In the genomic region with DNA sequence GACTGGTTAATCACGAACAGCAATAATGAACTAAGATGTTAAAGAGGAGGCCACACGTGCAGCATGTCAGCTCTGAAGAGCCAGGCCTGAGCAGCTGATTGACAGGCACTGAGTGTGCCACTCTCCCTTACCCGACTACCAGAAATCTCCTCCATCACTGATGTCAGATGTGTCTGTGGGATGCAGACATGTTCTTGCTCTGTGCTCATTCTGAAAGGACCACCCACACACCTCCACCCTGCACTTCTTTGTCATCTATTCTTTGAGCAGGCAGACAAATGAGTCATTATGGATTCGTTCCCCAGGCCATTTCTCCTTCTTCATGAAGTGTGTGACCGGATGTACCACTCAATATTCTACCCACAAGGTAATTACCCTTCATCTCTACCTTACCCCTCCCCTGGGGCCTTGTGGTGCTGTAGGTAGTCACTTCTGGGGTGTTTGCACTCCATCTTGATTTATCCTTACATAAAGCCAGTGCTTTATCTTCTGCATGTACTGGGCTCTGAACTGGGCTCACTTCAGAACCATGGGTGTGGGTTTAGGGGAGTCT, we compare ENCODE assay signal across 19 mouse cellular contexts.
DNase-seq lines count a peak whose midpoint lies in the region; ATAC-seq and TF ChIP-seq lines count a peak whose summit lies in the region.
"Had no signal": no experiment of that assay in that cellular context is flagged by ENCODE, and none has a peak within 500 bp of the region (broad histone marks: within the 10 kb centered on the region; RNA-seq: fewer than 3 reads in every experiment).

No protein-coding gene starts in this region.

- WGBS in heart, embryonic 12.5 days = 58% methylated on average over 5 of the region's 5 CpGs

- TF ChIP-seq CTCF in cortical plate, adult 2 months (IDR thresholded peaks at IDR 0.05; ENCODE audit: extremely low read depth, insufficient read depth, low read length) = no peak
- TF ChIP-seq CTCF in left cerebral cortex, adult 2 months (IDR thresholded peaks at IDR 0.05) = no peak

- H3K9ac ChIP-seq in heart, embryonic 12.5 days = no peak overlapping the region
- H3K9ac ChIP-seq: embryonic facial prominence, embryonic 13.5 days; heart, embryonic 13.5 days; hindbrain, embryonic 13.5 days; limb, embryonic 13.5 days; midbrain, embryonic 13.5 days had no signal

- H3K9me3 ChIP-seq in heart, embryonic 12.5 days (replicated peaks) = 0 out of 2 replicates have a peak, but pooled peaks cover 1% of the 10 kb centered on the region
- H3K9me3 ChIP-seq: embryonic facial prominence, embryonic 13.5 days; forebrain, embryonic 10.5 days; heart, embryonic 13.5 days; hindbrain, embryonic 13.5 days; midbrain, embryonic 13.5 days had no signal

- H3K27ac ChIP-seq in cortical plate, adult 2 months (ENCODE audit: insufficient read depth, low read length) = 0 out of 2 replicates have a peak overlapping the region, but pooled peaks have one; percentile 37
- H3K27ac ChIP-seq in left cerebral cortex, adult 2 months = no peak overlapping the region
- no peak overlapping the region for H3K27ac ChIP-seq in heart, embryonic 12.5 days (ENCODE audit: poor library complexity, severe bottlenecking)
- H3K27ac ChIP-seq: embryonic facial prominence, embryonic 13.5 days; forebrain, embryonic 10.5 days; heart, embryonic 13.5 days; hindbrain, embryonic 13.5 days; limb, embryonic 13.5 days; midbrain, embryonic 13.5 days had no signal

- intact Hi-C loops in left cerebral cortex, adult 2 months (cut with DNase I) = no loop called here

- no peaks in the 10 kb centered on the region for H3K27me3 ChIP-seq in heart, embryonic 12.5 days (replicated peaks)
- H3K27me3 ChIP-seq: embryonic facial prominence, embryonic 13.5 days; heart, embryonic 13.5 days; hindbrain, embryonic 13.5 days; limb, embryonic 13.5 days; midbrain, embryonic 13.5 days had no signal

- H3K4me1 ChIP-seq in cortical plate, adult 2 months (ENCODE audit: control insufficient read depth, insufficient read depth, low read length) = no peaks in the 10 kb centered on the region
- no peaks in the 10 kb centered on the region for H3K4me1 ChIP-seq in heart, embryonic 12.5 days (replicated peaks)
- H3K4me1 ChIP-seq: forebrain, embryonic 10.5 days; hindbrain, embryonic 13.5 days; limb, embryonic 13.5 days had no signal

- peak; percentile 59 to 86 for DNase-seq in layer of hippocampus, adult 18-20 months (ENCODE audit: low spot score in 2 of 2)
- no peak for DNase-seq in layer of hippocampus, postnatal 10 days (ENCODE audit: low spot score in 2 of 2)
- peak; percentile 22 for DNase-seq in CD4-positive, CD25-positive, alpha-beta regulatory T cell, adult 2 months (ENCODE audit: low read depth, low spot score)
- DNase-seq in left cerebral cortex, adult 2 months (ENCODE audit: extremely low spot score in 1 of 2, low spot score in 2 of 2) = peak; percentile 20 to 37
- no peak for DNase-seq in c-Kit-positive CD71-positive TER-119-positive erythroid progenitor cells, embryonic 14.5 days (ENCODE audit: low spot score)
- no peak for DNase-seq in urinary bladder, adult 2 months (ENCODE audit: low spot score)
- DNase-seq: cerebellum, postnatal 36 days; kidney, adult 11 months; kidney, postnatal 14 days; lung, postnatal 36 days; thymus, adult 2 months had no signal

- H3K4me3 ChIP-seq in cortical plate, adult 2 months (ENCODE audit: insufficient read depth, low read length) = no peak overlapping the region
- H3K4me3 ChIP-seq in left cerebral cortex, adult 2 months = no peak overlapping the region
- H3K4me3 ChIP-seq in heart, embryonic 12.5 days = no peak overlapping the region
- H3K4me3 ChIP-seq: embryonic facial prominence, embryonic 13.5 days; forebrain, embryonic 10.5 days; heart, embryonic 13.5 days; hindbrain, embryonic 13.5 days; limb, embryonic 13.5 days; midbrain, embryonic 13.5 days had no signal

- ATAC-seq in heart, embryonic 12.5 days (ENCODE audit: insufficient number of reproducible peaks, low FRiP score) = no peak
- ATAC-seq: midbrain, embryonic 13.5 days had no signal

- H3K36me3 ChIP-seq in heart, embryonic 12.5 days = no peaks in the 10 kb centered on the region
- H3K36me3 ChIP-seq: embryonic facial prominence, embryonic 13.5 days; forebrain, embryonic 10.5 days; heart, embryonic 13.5 days; hindbrain, embryonic 13.5 days; limb, embryonic 13.5 days; midbrain, embryonic 13.5 days had no signal

- no peak overlapping the region for H3K4me2 ChIP-seq in heart, embryonic 12.5 days
- H3K4me2 ChIP-seq: embryonic facial prominence, embryonic 13.5 days; heart, embryonic 13.5 days; hindbrain, embryonic 13.5 days; limb, embryonic 13.5 days; midbrain, embryonic 13.5 days had no signal

- no peak for TF ChIP-seq POLR2A in cortical plate, adult 2 months (IDR thresholded peaks at IDR 0.05; ENCODE audit: extremely low read depth, insufficient read depth, low read length)

Comparison
In these comparisons a context has a peak if more than half of its experiments do, and no peak if none do; other contexts are left out.
1. DNase-seq: peak in layer of hippocampus, adult 18-20 months (2 of 2), CD4-positive, CD25-positive, alpha-beta regulatory T cell, adult 2 months (single experiment) and left cerebral cortex, adult 2 months (2 of 2); none in layer of hippocampus, postnatal 10 days (0 of 2), c-Kit-positive CD71-positive TER-119-positive erythroid progenitor cells, embryonic 14.5 days (single experiment) and urinary bladder, adult 2 months (single experiment).